Mouse (Mus musculus): Measurements from ENCODE around the gene Rab17. TPM values are rescaled to one million over a fixed set of nuclear protein-coding genes. Genes with fewer than 3 reads are reported as not detected.

The Rab17 gene
- total RNA-seq (2017) = not detected in 2 replicates

DNA sequence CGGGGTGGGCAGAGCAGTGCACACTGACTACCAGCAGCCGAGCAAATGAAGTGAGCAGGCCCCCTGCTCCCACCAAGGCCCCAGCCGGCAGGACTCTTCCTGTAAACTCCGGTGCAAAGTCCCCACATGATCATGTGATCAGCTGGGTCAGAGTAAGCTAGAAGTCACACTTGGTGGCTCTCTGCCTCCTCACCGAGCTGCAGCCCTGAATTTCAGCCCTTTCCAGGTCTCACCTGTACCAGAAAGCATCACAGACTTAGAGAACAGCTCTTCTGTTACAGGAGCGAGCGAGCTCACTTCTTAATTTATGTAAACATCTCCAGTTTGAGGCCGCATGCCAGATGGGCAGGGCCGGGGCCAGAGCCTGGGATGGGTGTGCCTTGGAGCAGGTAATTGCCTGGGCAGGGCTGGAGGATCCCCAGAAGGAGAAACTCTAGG, at the start of gene Rab17:
TSS of gene Rab17 (minus strand) at position 315 of the 438 bp plus-strand sequence.
- ATAC-seq (ENCODE audit: extremely low read depth, insufficient number of reproducible peaks, low FRiP score, poor library complexity, severe bottlenecking) = no peak

- ATAC-seq (ENCODE audit: extremely low read depth, insufficient number of reproducible peaks, low FRiP score, poor library complexity, severe bottlenecking) = no peak
Observed at GRCm38 (mm10) chr1:91017111-91017758, 47.8 kb upstream of the Rab17 start.

DNA sequence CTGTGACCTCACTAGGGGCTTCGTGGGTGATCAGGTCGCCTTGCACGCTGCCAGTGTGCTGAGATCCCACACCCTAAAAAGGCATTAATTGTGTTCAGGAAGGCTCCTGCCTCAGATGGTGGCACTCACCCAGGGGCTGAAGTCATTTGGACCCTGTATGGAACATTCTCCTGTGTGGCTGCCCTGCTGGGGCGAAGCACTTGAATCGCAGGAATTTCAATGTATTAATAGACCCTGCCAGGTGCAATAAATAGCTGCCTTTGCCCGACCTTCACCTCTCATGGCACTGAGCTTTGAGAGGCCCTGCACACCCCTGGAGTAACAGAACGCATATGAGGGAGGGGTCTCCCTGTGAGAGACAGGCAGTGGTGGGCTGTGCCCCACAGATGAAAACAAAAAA, 46.1 kb upstream of the Rab17 start:
- no peak for ATAC-seq (ENCODE audit: extremely low read depth, insufficient number of reproducible peaks, low FRiP score, poor library complexity, severe bottlenecking)

DNA sequence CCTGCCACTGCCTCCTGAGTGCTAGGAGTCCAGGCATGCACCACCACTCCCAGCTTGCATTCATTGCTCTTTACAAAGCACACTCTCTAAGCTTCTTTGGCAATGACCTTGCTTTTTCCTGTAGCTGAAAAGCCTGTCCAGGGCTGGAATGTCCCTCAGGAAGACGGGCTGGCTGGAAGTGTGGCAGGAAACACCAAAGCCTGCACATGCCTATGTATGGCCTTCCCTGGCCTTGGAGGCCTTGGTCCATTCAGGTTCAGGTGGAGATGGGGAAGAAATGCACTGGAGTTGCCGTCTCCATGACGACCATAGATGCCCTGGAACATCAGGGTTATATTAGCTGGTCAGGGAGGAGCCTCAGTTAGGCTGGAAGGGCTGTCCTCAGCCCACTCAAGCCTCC, 44.3 kb upstream of the Rab17 start:
- no peak for ATAC-seq (ENCODE audit: extremely low read depth, insufficient number of reproducible peaks, low FRiP score, poor library complexity, severe bottlenecking)

- no peak for ATAC-seq (ENCODE audit: extremely low read depth, insufficient number of reproducible peaks, low FRiP score, poor library complexity, severe bottlenecking)
Observed at GRCm38 (mm10) chr1:91011336-91011735, 41.9 kb upstream of the Rab17 start.

GRCm38 (mm10) chr1:91010716-91011115, 41.3 kb upstream of the Rab17 start:
- no peak for ATAC-seq (ENCODE audit: extremely low read depth, insufficient number of reproducible peaks, low FRiP score, poor library complexity, severe bottlenecking)

DNA sequence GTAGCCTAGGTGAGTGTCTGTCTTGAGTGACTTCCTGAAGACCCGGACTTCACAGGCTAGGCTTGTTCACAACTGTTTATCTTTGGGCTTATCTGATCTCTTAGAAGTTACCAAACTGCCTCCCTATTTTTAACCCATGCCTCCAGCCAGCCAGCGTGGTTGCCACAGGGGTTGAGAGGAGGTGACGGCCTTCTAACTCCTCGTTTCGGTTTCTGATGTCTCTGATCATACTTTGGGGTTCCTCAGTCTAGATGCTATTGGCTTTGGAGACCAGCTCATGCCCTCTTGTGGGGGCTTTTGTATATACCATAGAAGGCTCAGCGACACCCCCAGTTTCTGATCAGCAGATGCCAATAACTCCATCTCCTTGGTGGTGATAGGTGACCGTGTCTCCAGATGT, 40.8 kb upstream of the Rab17 start:
- ATAC-seq (ENCODE audit: extremely low read depth, insufficient number of reproducible peaks, low FRiP score, poor library complexity, severe bottlenecking) = no peak

DNA sequence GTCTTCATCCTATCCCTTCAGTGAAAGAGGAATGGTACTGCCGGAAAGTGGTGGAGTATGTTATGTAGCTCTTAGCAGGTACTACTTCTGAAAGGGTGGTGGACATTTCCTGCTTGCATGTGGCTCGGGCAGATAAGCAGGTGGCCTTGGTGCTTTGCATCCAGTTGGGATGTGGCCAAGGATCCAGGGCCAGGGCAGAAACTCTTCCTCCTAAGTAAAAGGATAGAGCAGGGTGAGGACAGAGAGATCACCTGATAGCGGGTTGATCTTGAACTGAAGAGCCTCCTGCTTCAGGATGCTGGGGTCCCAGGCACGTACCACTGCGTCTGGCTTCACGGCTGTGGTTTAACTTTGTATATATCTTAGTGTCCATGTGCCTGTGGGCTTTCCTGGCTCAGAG, 39.8 kb upstream of the Rab17 start:
- ATAC-seq (ENCODE audit: extremely low read depth, insufficient number of reproducible peaks, low FRiP score, poor library complexity, severe bottlenecking) = no peak

- no peak for ATAC-seq (ENCODE audit: extremely low read depth, insufficient number of reproducible peaks, low FRiP score, poor library complexity, severe bottlenecking)
Observed at GRCm38 (mm10) chr1:91008746-91009145, 39.3 kb upstream of the Rab17 start.

- ATAC-seq (ENCODE audit: extremely low read depth, insufficient number of reproducible peaks, low FRiP score, poor library complexity, severe bottlenecking) = no peak
Observed at GRCm38 (mm10) chr1:91008147-91008682, 38.8 kb upstream of the Rab17 start.

- ATAC-seq (ENCODE audit: extremely low read depth, insufficient number of reproducible peaks, low FRiP score, poor library complexity, severe bottlenecking) = no peak
Observed at GRCm38 (mm10) chr1:91006708-91007107, 37.2 kb upstream of the Rab17 start.

- no peak for ATAC-seq (ENCODE audit: extremely low read depth, insufficient number of reproducible peaks, low FRiP score, poor library complexity, severe bottlenecking)
Observed at GRCm38 (mm10) chr1:91006037-91006436, 36.6 kb upstream of the Rab17 start.

DNA sequence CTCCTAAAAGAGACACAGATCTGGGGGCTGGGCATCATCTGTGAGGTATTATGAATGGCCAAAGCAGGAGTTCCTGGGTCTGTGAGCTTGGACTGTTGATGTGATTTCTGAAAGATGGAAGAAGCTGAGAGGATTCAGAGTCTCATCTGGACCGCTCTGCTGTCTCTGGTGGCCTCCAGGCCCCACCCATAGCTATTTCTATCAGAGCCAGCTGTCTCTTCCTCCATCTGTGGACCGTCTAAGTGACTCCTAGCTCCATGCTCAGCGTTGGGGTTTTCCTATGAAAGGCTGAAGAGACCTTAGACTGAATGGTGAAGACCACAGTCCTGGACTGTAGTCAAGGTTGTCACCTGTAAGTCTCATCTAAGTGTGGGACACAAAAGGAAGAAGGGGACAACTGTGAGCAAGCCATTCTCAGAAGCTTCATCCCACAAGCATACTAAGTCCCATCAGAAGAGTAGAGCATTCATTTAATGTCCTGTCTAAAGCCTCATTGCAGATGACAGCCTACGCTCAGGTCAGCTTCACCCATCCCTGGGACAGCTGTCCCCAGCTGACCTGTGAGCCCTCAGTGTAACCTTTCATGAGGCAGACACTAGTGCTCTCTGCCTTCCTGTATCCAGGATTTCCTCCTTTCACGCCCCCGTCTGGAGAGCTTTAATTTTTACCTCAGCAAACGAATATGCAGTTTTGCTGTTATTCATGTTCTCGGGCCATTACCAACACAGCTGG, 34.2 kb upstream of the Rab17 start:
- no peak for ATAC-seq (ENCODE audit: extremely low read depth, insufficient number of reproducible peaks, low FRiP score, poor library complexity, severe bottlenecking)

DNA sequence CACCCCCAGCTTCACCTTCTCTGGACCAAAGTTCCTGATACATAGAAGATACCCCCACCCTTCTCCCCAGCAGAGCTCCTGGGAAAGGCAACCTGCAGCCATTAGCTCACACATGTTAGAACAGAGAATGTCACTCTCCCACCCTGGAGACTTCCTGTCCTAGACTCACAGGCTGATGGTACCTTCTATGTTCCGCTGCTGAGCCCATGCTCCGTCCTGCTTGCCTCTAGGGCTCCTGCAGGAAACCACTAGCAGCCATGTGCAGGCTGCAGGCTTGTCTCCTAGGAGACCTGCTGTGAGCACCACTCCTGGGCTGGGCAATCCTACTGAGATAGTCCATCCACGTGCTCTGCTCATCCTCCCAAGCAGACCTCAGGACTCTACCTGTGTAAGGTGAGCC, 33.2 kb upstream of the Rab17 start:
- ATAC-seq (ENCODE audit: extremely low read depth, insufficient number of reproducible peaks, low FRiP score, poor library complexity, severe bottlenecking) = no peak

GRCm38 (mm10) chr1:91001871-91002539, 32.5 kb upstream of the Rab17 start:
- ATAC-seq (ENCODE audit: extremely low read depth, insufficient number of reproducible peaks, low FRiP score, poor library complexity, severe bottlenecking) = no peak

- no peak for ATAC-seq (ENCODE audit: extremely low read depth, insufficient number of reproducible peaks, low FRiP score, poor library complexity, severe bottlenecking)
Observed at GRCm38 (mm10) chr1:91001101-91001500, 31.6 kb upstream of the Rab17 start.

DNA sequence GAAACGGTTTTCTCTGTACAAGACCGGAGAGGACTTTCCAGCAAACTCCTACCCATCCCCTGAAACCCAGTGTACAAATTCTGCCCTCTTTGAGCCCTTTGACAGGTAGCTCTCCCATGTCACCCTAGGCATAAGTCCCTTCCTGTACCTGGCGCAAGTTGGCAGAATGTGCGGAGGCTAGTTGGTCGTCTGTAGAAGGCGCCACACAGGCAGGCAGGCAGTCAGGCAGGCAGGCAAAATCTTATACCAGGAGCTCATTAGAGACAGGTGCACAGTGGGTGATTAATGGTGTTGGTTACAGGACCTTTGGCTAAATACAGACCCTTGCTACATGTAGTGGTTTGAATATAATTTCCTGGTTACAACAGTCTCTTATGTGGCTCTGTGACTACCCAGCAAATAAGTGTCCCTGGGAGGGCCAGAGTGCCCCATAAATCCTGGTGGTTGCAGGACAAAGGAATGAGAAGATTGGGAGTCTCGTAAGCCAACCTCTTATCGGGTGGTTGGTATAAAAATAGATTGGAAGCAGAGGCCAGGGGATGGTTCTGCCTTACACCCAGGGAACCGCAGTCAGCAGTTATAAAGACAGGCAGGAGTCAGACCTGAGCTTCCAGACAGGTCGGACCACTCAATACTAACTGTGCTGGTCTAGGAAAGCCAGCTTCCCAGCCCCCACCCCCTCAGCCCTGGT, 30.6 kb upstream of the Rab17 start:
- no peak for ATAC-seq (ENCODE audit: extremely low read depth, insufficient number of reproducible peaks, low FRiP score, poor library complexity, severe bottlenecking)

- no peak for ATAC-seq (ENCODE audit: extremely low read depth, insufficient number of reproducible peaks, low FRiP score, poor library complexity, severe bottlenecking)
Observed at GRCm38 (mm10) chr1:90998891-90999611, 29.6 kb upstream of the Rab17 start.
